ENCODE assay signal across 8 mouse cellular contexts in the genomic region with DNA sequence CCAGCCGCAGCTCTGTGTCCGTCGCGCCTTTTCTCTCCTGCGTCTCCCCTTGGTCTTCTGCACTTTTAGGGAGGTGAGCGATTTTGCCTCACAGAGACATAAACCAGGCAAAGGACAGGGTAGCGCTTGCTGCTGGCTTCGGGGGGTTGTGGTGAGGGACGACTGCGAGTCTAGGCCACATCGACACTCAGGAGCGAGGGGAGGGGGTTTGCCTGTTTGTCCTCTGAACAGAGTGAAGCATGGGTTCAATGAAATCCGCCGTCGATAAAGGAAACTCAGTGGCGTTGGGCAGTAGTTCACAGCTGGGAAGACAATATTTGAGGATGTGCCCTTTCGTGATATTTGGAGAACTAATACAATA. TPM values are rescaled to one million over a fixed set of nuclear protein-coding genes. Genes with fewer than 3 reads are reported as not detected.
DNase-seq lines count a peak whose midpoint lies in the region; ATAC-seq lines count a peak whose summit lies in the region.

A gene (minus strand): TSS at position 52 of the 361 bp plus-strand sequence.

- peak within 1 kb of the TSS; percentile 91 for H3K27ac ChIP-seq in brown adipose tissue, adult 24 weeks (replicated peaks; ENCODE audit: low read depth, low read length)
- peak within 1 kb of the TSS; percentile 97 for H3K27ac ChIP-seq in midbrain, embryonic 13.5 days

- H3K4me1 ChIP-seq in brown adipose tissue, adult 24 weeks (ENCODE audit: control insufficient read depth, insufficient read depth, insufficient read length, low read length), result peaks cover 3% of the 10 kb centered on the region; the same call in 1 of the 2 replicates
- H3K4me1 ChIP-seq in midbrain, embryonic 13.5 days (replicated peaks), result peaks cover 23% of the 10 kb centered on the region

- DNase-seq in left cerebral cortex, adult 18-20 months (ENCODE audit: low spot score in 2 of 2), result no peak
- no peak for DNase-seq in left cerebral cortex, adult 9 months (ENCODE audit: low spot score in 2 of 2)
- no peak for DNase-seq in heart, adult 8-10 months (ENCODE audit: low spot score)
- DNase-seq in layer of hippocampus, postnatal 10 days (ENCODE audit: low spot score in 2 of 2), result no peak
- DNase-seq in retina, embryonic 14.5 days (ENCODE audit: low spot score), result no peak
- no peak for DNase-seq in spleen, postnatal 14 days (ENCODE audit: low spot score in 2 of 2)

- peaks cover 19% of the 10 kb centered on the region for H3K36me3 ChIP-seq in midbrain, embryonic 13.5 days

- H3K9ac ChIP-seq in midbrain, embryonic 13.5 days (replicated peaks), result peak within 1 kb of the TSS; percentile 92

- H3K4me3 ChIP-seq in brown adipose tissue, adult 24 weeks (ENCODE audit: insufficient read depth, low read depth, low read length), result peak within 1 kb of the TSS; percentile 90
- H3K4me3 ChIP-seq in midbrain, embryonic 13.5 days (replicated peaks), result peak within 1 kb of the TSS; percentile 86

- H3K9me3 ChIP-seq in midbrain, embryonic 13.5 days, result no peaks in the 10 kb centered on the region

- whole genome bisulfite sequencing in midbrain, embryonic 13.5 days, result 1% methylated on average over 17 of the region's 17 CpGs

- peak within 1 kb of the TSS; percentile 65 for H3K4me2 ChIP-seq in midbrain, embryonic 13.5 days (replicated peaks)

- ATAC-seq in midbrain, embryonic 13.5 days, result peak; percentile 49

- no peaks in the 10 kb centered on the region for H3K27me3 ChIP-seq in midbrain, embryonic 13.5 days

RNA-seq across cellular contexts. Expression of the gene that starts here (rescaled TPM):
- 100 to 1,000 TPM; 168 to 171 TPM for total RNA-seq in left cerebral cortex, adult 18-20 months (2021)
- polyA plus RNA-seq in brown adipose tissue, adult 24 weeks (2012; ENCODE audit: insufficient read depth, insufficient read length, missing spikeins), result 32.4 and 35.7 TPM in 2 replicates
- total RNA-seq in heart, adult 8-10 months (2022), result 10 to 100 TPM; 56.4 to 62.2 (median 58.2) TPM
- 100 to 1,000 TPM; 145 to 152 TPM for total RNA-seq in layer of hippocampus, postnatal 10 days (2021)
- 221 and 223 TPM in 2 replicates for polyA plus RNA-seq in midbrain, embryonic 13.5 days (2015; fragmentation: Nextera tagmentation; extraction: Ambion mirVana)
